Mouse (Mus musculus) lung, adult 2 months (tissue): ENCODE data around the gene S100a7a.

Source experiments
- CTCF ChIP-seq: fragments of 200-500 bp; IDR thresholded peaks from 2 replicates; pipeline ENCODE4 v1.5.1; 2011; ENCODE audit warnings: mild to moderate bottlenecking, low read length, control low read depth; ENCODE audit not compliant: insufficient read depth
- POLR2A ChIP-seq: fragments of 200-500 bp; IDR thresholded peaks from 2 replicates; pipeline ENCODE4 v1.6.1; 2011; ENCODE audit warnings: low read depth, mild to moderate bottlenecking, control low read depth, low read length, borderline replicate concordance; ENCODE audit errors: extremely low read depth

- TF ChIP-seq POLR2A (no peak), CTCF (no peak)
These were observed 39.7 kb downstream of the S100a7a start for GRCm38 (mm10) chr3:90693496-90693895.
